Mouse (Mus musculus) lung, embryonic 14.5 days (tissue): ENCODE measurements around the gene Mgll. TPM values are rescaled to one million over a fixed set of nuclear protein-coding genes. Genes with fewer than 3 reads are reported as not detected.
A peak's percentile ranks its signal among the peaks of the same experiment; 100 is the strongest.

Source experiments
- ATAC-seq: fragments of 200-750 bp; cut with Nextera tagmentation; 2 replicates; pipeline ENCODE4 v1.8.0; 2017; ENCODE audit warnings: mild to moderate bottlenecking, moderate TSS enrichment, moderate library complexity; ENCODE audit not compliant: insufficient read depth
- DNase-seq: peaks from one replicate; pipeline ENCODE4 v3.0.0-alpha.2; 2015
- H3K27ac ChIP-seq: fragments of 300-500 bp; sonication (generic); 2 replicates; pipeline ENCODE4 v1.5.1; 2014; ENCODE audit warnings: low read depth, mild to moderate bottlenecking, moderate library complexity
- H3K27me3 ChIP-seq: fragments of 300-500 bp; sonication (generic); 2 replicates; pipeline ENCODE4 v1.6.1; 2014; ENCODE audit warnings: low read length, control low read depth; ENCODE audit not compliant: insufficient read depth
- H3K36me3 ChIP-seq: fragments of 300-500 bp; sonication (generic); 2 replicates; pipeline ENCODE4 v1.6.1; 2014; ENCODE audit warnings: control low read depth; ENCODE audit not compliant: insufficient read depth
- H3K4me1 ChIP-seq: fragments of 300-500 bp; sonication (generic); 2 replicates; pipeline ENCODE4 v1.6.1; 2014; ENCODE audit warnings: antibody characterized with exemption, control low read depth; ENCODE audit not compliant: insufficient read depth
- H3K4me2 ChIP-seq: fragments of 300-500 bp; sonication (generic); 2 replicates; pipeline ENCODE4 v1.6.1; 2014; ENCODE audit warnings: mild to moderate bottlenecking
- H3K4me3 ChIP-seq: fragments of 300-500 bp; sonication (generic); 2 replicates; pipeline ENCODE4 v1.5.1; 2014; ENCODE audit warnings: low read depth, low read length
- H3K9ac ChIP-seq: fragments of 300-500 bp; sonication (generic); 2 replicates; pipeline ENCODE4 v1.6.1; 2014
- H3K9me3 ChIP-seq: fragments of 300-500 bp; sonication (generic); 2 replicates; pipeline ENCODE4 v1.6.1; 2016; ENCODE audit warnings: low read depth, low read length, control low read depth
- CTCF ChIP-seq: IDR thresholded peaks from 2 replicates; pipeline ENCODE4 v1.5.1; 2016; ENCODE audit warnings: antibody characterized with exemption, low read depth
- WGBS: fragments of 180-500 bp; shearing (Covaris S2); extraction: QIAGEN DNeasy Blood & Tissue Kit; methylation state at CpG from one replicate; pipeline ENCODE4 v1.1.7; 2014; 5-methylcytosine and 5-hydroxymethylcytosine counted together
- polyA plus RNA-seq: library from polyadenylated mRNA; unstranded; fragments of >200 nt; fragmentation: Nextera tagmentation; extraction: Ambion mirVana; gene quantifications from 2 replicates; pipeline ENCODE4 v1.2.1, GENCODE M21; 2014

Gene Mgll
- polyA plus RNA-seq, 1 experiment from 2014 or later, result 71.5 TPM

DNA sequence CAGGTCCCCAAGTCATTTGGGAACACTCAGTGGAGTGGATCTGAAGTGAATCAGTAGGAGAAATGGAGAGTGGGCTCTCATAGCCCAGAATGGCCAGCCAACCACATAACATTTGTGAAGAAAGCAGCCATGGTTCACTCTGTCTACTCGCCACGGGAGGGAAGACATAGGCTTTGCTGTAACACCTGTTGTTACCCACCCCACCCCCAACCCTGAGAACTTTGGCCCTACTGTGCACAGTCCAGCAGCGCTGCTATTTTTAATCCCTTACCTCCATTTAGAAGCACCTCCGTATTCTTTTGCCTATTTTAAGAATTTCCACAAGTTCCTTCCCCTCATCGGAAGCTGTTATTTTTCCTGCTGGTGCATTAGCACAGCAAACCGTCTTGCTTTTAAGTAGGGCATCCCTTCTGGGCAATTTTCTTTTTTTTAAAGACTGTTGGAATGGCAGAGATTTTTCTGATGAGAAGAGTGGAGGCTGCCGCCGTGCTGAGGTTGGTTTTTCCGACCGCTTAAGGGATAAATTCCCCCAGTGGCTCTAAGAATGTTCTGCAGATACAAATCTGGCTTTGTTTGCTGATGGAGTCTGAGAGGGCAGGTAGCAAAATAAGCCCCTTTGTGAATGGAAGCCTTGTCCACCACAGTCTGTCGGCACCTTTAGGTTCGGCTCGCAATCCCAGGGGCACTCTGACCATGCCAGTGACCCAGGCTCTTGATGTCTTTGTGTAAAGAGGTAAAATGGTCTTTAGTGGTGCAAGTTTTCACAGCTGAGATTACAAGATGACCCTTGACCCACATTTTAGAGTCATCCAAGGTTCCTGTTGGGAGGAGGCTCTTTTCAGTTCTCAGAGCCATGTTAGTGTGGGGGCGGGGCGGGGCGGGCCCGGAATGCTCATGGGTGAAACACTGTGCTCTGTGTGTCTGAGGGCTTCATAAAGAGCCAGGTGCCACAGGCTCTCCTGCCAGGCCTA lies 8.7 kb downstream of the Mgll start:
- H3K4me2 ChIP-seq, result 0 out of 2 replicates have a peak overlapping the region, but pooled peaks have one; percentile 13

DNA sequence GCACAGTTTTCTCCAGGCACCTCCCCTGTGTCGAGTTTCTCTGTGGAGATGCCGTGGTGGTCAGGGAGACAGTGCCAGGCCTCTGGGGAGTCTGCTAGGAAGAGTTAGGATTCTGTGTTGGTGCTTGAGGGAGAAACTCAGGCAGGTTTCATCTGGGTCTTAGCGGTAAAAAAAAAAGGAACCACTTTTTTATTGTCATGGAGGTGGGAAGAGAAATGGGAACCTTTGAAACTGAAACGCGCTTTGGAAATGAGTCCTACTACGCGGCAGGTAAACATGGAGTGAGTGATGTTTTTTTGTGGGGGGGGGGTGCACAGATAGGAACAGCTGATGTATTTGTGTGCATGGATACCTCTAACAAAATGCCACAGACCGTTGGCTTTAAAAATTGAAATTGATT lies 12.1 kb downstream of the Mgll start:
- peaks cover 6% of the 10 kb centered on the region; the same call in 1 of the 2 replicates for H3K36me3 ChIP-seq
- WGBS, result 73% methylated on average over 8 of the region's 8 CpGs
- peak overlapping the region; percentile 72; the same call in 1 of the 2 replicates for H3K27ac ChIP-seq
- no peak overlapping the region for H3K4me3 ChIP-seq
- no peak for TF ChIP-seq CTCF
- H3K9ac ChIP-seq, result no peak overlapping the region
- H3K4me1 ChIP-seq, result peaks cover 12% of the 10 kb centered on the region
- DNase-seq (no peak), ATAC-seq (no peak)
- H3K27me3 ChIP-seq, result no peaks in the 10 kb centered on the region
- no peak overlapping the region; the same call in 1 of the 2 replicates for H3K4me2 ChIP-seq
- no peaks in the 10 kb centered on the region; the same call in 1 of the 2 replicates for H3K9me3 ChIP-seq

More for the DNA sequence above, 8.7 kb downstream of the Mgll start:
- H3K27ac ChIP-seq, result peak overlapping the region; percentile 44; the same call in 1 of the 2 replicates
- H3K36me3 ChIP-seq, result peaks cover 6% of the 10 kb centered on the region; the same call in 1 of the 2 replicates
- no peaks in the 10 kb centered on the region; the same call in 1 of the 2 replicates for H3K9me3 ChIP-seq
- no peaks in the 10 kb centered on the region for H3K27me3 ChIP-seq
- ATAC-seq (no peak), DNase-seq (peak; percentile 34)
- no peak for TF ChIP-seq CTCF
- WGBS, result 56% methylated on average over 17 of the region's 17 CpGs
- no peak overlapping the region for H3K4me3 ChIP-seq
- no peak overlapping the region for H3K9ac ChIP-seq
- H3K4me1 ChIP-seq, result peaks cover 12% of the 10 kb centered on the region

DNA sequence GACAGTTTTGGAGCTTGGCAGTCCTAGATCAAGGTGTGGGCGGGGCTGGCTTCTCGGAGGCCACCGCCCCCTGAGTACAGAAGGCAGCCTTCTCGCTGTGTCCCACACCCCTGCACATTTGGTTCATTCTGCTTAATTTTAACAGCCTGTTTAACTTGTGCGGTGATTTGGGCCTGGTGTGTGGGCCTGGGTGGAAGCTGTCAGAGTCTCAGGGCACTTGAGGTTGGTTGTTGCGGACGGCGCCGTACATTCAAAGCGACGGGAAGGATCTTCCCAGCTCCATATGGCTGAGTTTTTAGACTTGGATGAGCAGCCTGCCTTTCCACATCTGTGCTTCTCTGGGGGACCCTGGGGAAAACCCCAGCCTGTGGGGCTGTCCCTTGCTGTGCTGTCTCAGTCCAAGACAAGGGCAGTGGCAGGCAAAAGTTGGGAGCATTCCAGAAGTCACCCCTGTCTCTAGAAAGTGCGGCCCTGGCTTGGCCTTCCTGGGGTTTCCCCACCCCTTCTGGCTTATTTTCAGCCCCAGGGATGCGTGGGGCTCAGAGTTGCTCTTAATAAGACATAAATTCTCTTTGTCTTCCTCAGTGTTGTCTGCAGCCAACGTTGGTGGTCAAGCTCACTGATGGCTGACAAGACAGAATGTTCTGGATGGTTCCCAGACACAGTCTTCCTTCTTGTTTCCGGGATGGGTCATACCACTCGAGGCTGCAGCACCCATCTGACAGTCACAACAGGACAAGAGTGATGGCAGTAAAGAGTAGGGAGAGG lies 12.7 kb downstream of the Mgll start:
- no peak overlapping the region for H3K9ac ChIP-seq
- peak; percentile 68 for ATAC-seq

DNA sequence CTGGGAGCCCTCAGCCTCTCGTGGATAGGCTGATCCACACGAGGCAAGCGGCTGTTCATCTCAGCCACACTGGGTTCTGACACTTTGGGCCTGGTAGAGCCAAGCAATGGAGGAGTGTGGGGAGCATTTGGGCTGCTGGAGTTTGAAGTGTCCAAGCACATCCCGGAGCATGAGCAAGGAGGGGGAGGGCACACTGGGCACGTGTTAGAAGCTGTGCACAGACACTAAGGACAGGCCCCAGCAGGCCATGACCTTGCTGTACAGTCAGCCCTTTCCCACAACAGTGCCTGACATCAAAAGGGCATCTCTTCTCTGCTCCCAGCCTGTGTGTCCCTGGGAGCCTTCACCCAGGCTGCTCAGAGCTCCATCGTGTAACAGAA lies 13.3 kb downstream of the Mgll start:
- Histone ChIP-seq H3K4me1 (peaks cover 12% of the 10 kb centered on the region), H3K9me3 (no peaks in the 10 kb centered on the region; the same call in 1 of the 2 replicates), H3K27ac (peak overlapping the region; percentile 72), H3K9ac (no peak overlapping the region), H3K36me3 (peaks cover 6% of the 10 kb centered on the region; the same call in 1 of the 2 replicates), H3K4me2 (no peak overlapping the region), H3K27me3 (no peaks in the 10 kb centered on the region), H3K4me3 (no peak overlapping the region)
- 56% methylated on average over 6 of the region's 6 CpGs for WGBS
- ATAC-seq, result no peak
- no peak for TF ChIP-seq CTCF
- DNase-seq, result no peak

More for the DNA sequence above, 12.7 kb downstream of the Mgll start:
- 46% methylated on average over 16 of the region's 16 CpGs for WGBS
- Histone ChIP-seq H3K36me3 (peaks cover 6% of the 10 kb centered on the region; the same call in 1 of the 2 replicates), H3K9me3 (no peaks in the 10 kb centered on the region; the same call in 1 of the 2 replicates), H3K4me1 (peaks cover 12% of the 10 kb centered on the region), H3K4me2 (peak overlapping the region; percentile 10; the same call in 1 of the 2 replicates), H3K4me3 (no peak overlapping the region), H3K27me3 (no peaks in the 10 kb centered on the region), H3K27ac (peak overlapping the region; percentile 72)
- peak; percentile 78 for DNase-seq
- no peak for TF ChIP-seq CTCF

- DNase-seq, result no peak
- no peak overlapping the region for H3K4me2 ChIP-seq
- no peak overlapping the region for H3K9ac ChIP-seq
- peaks cover 16% of the 10 kb centered on the region for H3K4me1 ChIP-seq
- ATAC-seq, result no peak
- no peak overlapping the region for H3K4me3 ChIP-seq
- peaks cover 6% of the 10 kb centered on the region; the same call in 1 of the 2 replicates for H3K36me3 ChIP-seq
- H3K27me3 ChIP-seq, result no peaks in the 10 kb centered on the region
- 81% methylated on average over 3 of the region's 3 CpGs for WGBS
- H3K9me3 ChIP-seq, result no peaks in the 10 kb centered on the region
- TF ChIP-seq CTCF, result no peak
- H3K27ac ChIP-seq, result no peak overlapping the region
These were observed 16.8 kb downstream of the Mgll start for GRCm38 (mm10) chr6:88741041-88741440.

- no peak overlapping the region for H3K4me2 ChIP-seq
- no peak overlapping the region for H3K9ac ChIP-seq
- peaks cover 11% of the 10 kb centered on the region for H3K4me1 ChIP-seq
- ATAC-seq (no peak), DNase-seq (no peak)
- no peaks in the 10 kb centered on the region for H3K27me3 ChIP-seq
- peaks cover 11% of the 10 kb centered on the region; the same call in 1 of the 2 replicates for H3K36me3 ChIP-seq
- H3K4me3 ChIP-seq, result no peak overlapping the region
- H3K9me3 ChIP-seq, result no peaks in the 10 kb centered on the region
- 90% methylated on average over 3 of the region's 3 CpGs for WGBS
- no peak for TF ChIP-seq CTCF
- H3K27ac ChIP-seq, result no peak overlapping the region
These were observed 17.6 kb downstream of the Mgll start for GRCm38 (mm10) chr6:88741791-88742190.
